Mouse (Mus musculus) retina, adult 2 months (tissue): Measurements from ENCODE around the gene Mt4.
"Not testable (repeated sequence)": the region's sequence is repeated elsewhere in the genome, so short reads cannot be mapped to it uniquely, and the experiment has no call there.

ENCODE experiments used
- DNase-seq: peaks from one replicate; pipeline ENCODE4 v3.0.0-alpha.2; 2012; ENCODE audit warnings: low read depth, low spot score

Gene Mt4

GRCm38 (mm10) chr8:94134601-94135000 lies 2.4 kb upstream of the Mt4 start:
- not testable (repeated sequence) for DNase-seq

- DNase-seq: no peak
These were observed 1.4 kb upstream of the Mt4 start for GRCm38 (mm10) chr8:94135556-94135955.

GRCm38 (mm10) chr8:94136192-94136591 lies 805 bp upstream of the Mt4 start:
- no peak for DNase-seq

- DNase-seq: no peak
These were observed 3.3 kb downstream of the Mt4 start for GRCm38 (mm10) chr8:94140266-94140795.

- DNase-seq: no peak
These were observed 11.2 kb downstream of the Mt4 start for GRCm38 (mm10) chr8:94148236-94148635.

- no peak for DNase-seq
These were observed 13.9 kb downstream of the Mt4 start for GRCm38 (mm10) chr8:94150925-94151324.

GRCm38 (mm10) chr8:94152513-94153300 lies 15.7 kb downstream of the Mt4 start, which contains the start of gene Mt3:
Mt3 (plus strand) TSS chr8:94152607.
- DNase-seq: no peak

GRCm38 (mm10) chr8:94153451-94153850 lies 16.5 kb downstream of the Mt4 start:
- no peak for DNase-seq

GRCm38 (mm10) chr8:94154537-94154936 lies 17.5 kb downstream of the Mt4 start:
- no peak for DNase-seq

GRCm38 (mm10) chr8:94156092-94156491 lies 19.1 kb downstream of the Mt4 start:
- DNase-seq: no peak

GRCm38 (mm10) chr8:94165772-94166171 lies 28.8 kb downstream of the Mt4 start:
- DNase-seq: not testable (repeated sequence)

- peak; percentile 76 for DNase-seq
These were observed 30.2 kb downstream of the Mt4 start for GRCm38 (mm10) chr8:94167244-94167643.

GRCm38 (mm10) chr8:94169547-94169946 lies 32.5 kb downstream of the Mt4 start:
- no peak for DNase-seq

- no peak for DNase-seq
These were observed 34.3 kb downstream of the Mt4 start for GRCm38 (mm10) chr8:94171321-94171755.

- no peak for DNase-seq
These were observed 35.2 kb downstream of the Mt4 start, which contains the start of gene Mt2 for GRCm38 (mm10) chr8:94172075-94172808. Mt2 (plus strand) TSS chr8:94172664.

GRCm38 (mm10) chr8:94172809-94173732 lies 36.1 kb downstream of the Mt4 start:
- DNase-seq: no peak

- DNase-seq: no peak
These were observed 36.9 kb downstream of the Mt4 start for GRCm38 (mm10) chr8:94173848-94174403.

GRCm38 (mm10) chr8:94174619-94175213 lies 37.7 kb downstream of the Mt4 start:
- DNase-seq: no peak

- no peak for DNase-seq
These were observed 40.9 kb downstream of the Mt4 start for GRCm38 (mm10) chr8:94177716-94178390.
